Mouse (Mus musculus): ENCODE data around the gene Fam171b. TPM values are rescaled to one million over a fixed set of nuclear protein-coding genes. Genes with fewer than 3 reads are reported as not detected.

Gene Fam171b
- polyA plus RNA-seq, 1 experiment from 2014 or later: 79.8 TPM

GRCm38 (mm10) chr2:83816147-83816546 is 3.7 kb downstream of the Fam171b start:
- ATAC-seq (ENCODE audit: low read depth): no peak
- H3K27me3 ChIP-seq: no peaks in the 10 kb centered on the region
- peaks cover 45% of the 10 kb centered on the region for H3K4me1 ChIP-seq (replicated peaks)
- H3K27ac ChIP-seq (replicated peaks): peak overlapping the region; percentile 46; the same call in 1 of the 2 replicates
- H3K9me3 ChIP-seq: no peaks in the 10 kb centered on the region
- peak overlapping the region; percentile 23 for H3K4me2 ChIP-seq
- H3K36me3 ChIP-seq: no peaks in the 10 kb centered on the region
- 32% methylated on average over 6 of the region's 6 CpGs for WGBS
- no peak overlapping the region for H3K9ac ChIP-seq
- no peak overlapping the region for H3K4me3 ChIP-seq

DNA sequence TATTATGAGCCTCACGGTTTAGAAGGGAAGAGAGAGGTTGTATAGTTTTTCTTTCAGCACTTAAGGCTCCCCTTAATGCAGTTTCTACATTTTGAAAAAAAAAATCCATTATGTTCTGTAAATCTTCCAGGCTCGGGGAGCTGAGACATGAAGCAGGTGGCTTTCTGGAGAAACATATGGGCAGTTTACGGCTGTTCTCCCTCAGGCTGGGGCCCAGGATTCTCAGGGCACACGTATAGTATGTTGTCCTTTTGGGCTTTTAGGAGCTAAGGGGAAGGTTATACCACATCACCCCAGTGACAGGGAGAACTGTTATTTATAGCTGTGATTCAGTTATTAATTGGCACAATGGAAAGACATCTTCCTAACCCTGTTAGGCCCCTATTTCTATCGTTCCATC is 12.7 kb downstream of the Fam171b start:
- H3K27me3 ChIP-seq: no peaks in the 10 kb centered on the region
- no peaks in the 10 kb centered on the region for H3K9me3 ChIP-seq
- peak; percentile 54; the same call in 1 of the 2 replicates for ATAC-seq (ENCODE audit: low read depth)
- 20% methylated on average over 5 of the region's 5 CpGs for WGBS
- no peak overlapping the region for H3K9ac ChIP-seq
- H3K4me1 ChIP-seq (replicated peaks): peaks cover 49% of the 10 kb centered on the region
- peak overlapping the region; percentile 74 for H3K27ac ChIP-seq (replicated peaks)
- H3K4me3 ChIP-seq: no peak overlapping the region
- no peaks in the 10 kb centered on the region for H3K36me3 ChIP-seq
- no peak overlapping the region for H3K4me2 ChIP-seq

DNA sequence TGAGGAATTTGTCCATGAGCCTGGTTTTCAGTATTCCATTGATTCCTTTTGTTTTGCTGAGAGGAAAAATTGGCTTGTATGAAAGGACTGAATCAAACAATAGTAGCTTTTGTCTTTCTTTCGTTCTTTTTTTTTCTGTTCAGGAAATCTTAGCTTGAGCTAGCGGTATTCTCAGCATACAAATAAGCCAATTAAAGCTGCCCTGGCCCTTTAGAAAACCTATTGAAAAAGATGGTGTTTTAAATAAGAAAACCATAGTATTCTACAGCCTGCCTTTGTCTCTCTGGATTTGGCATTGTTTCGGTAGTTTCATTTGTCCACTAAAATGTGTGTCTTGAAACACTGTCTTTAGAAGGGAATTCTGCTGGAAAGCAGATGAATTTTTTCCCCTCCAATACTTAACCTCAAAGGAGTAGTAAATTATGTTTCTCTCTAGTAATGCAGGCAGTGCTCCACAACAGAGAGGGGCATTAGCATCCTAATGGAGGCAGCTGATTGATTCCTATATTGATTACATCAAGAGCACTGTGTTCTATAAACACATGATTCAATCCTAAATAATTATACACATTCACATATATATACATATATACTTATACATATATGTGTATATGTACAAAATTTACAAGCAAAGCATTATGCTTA is 16.6 kb downstream of the Fam171b start:
- H3K36me3 ChIP-seq: no peaks in the 10 kb centered on the region
- peaks cover 58% of the 10 kb centered on the region for H3K4me1 ChIP-seq (replicated peaks)
- WGBS: 14% methylated on average over 3 of the region's 3 CpGs
- H3K27me3 ChIP-seq: no peaks in the 10 kb centered on the region
- H3K9me3 ChIP-seq: no peaks in the 10 kb centered on the region
- H3K4me2 ChIP-seq: peak overlapping the region; percentile 36
- peak; percentile 42; the same call in 1 of the 2 replicates for ATAC-seq (ENCODE audit: low read depth)
- H3K27ac ChIP-seq (replicated peaks): peak overlapping the region; percentile 81
- H3K4me3 ChIP-seq: no peak overlapping the region
- peak overlapping the region; percentile 62 for H3K9ac ChIP-seq

DNA sequence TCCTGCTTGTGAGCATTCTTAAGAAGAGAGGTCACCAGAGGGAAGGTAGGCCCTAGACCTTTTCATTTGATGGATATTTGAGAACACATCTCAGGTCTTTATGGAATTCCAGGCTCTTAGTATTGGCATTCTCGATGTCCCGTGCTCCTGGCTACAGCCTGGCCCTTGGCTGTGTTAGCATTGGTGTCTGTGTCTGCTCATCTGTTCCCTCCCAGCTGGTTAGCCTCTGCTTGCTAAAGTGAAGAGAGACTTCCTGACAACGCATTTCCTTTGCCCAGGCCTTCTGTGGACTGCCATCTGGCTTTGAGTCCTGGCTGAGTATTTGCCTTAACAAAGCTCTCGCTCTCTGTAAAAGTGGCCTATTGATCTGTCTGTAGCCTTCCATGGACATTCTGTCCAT is 20.5 kb downstream of the Fam171b start:
- no peaks in the 10 kb centered on the region for H3K36me3 ChIP-seq
- no peak overlapping the region for H3K27ac ChIP-seq (replicated peaks)
- H3K9ac ChIP-seq: no peak overlapping the region
- WGBS: 79% methylated on average over 4 of the region's 4 CpGs
- no peaks in the 10 kb centered on the region for H3K9me3 ChIP-seq
- no peaks in the 10 kb centered on the region for H3K27me3 ChIP-seq
- H3K4me2 ChIP-seq: no peak overlapping the region
- H3K4me1 ChIP-seq (replicated peaks): peaks cover 38% of the 10 kb centered on the region
- no peak for ATAC-seq (ENCODE audit: low read depth)
- no peak overlapping the region for H3K4me3 ChIP-seq

DNA sequence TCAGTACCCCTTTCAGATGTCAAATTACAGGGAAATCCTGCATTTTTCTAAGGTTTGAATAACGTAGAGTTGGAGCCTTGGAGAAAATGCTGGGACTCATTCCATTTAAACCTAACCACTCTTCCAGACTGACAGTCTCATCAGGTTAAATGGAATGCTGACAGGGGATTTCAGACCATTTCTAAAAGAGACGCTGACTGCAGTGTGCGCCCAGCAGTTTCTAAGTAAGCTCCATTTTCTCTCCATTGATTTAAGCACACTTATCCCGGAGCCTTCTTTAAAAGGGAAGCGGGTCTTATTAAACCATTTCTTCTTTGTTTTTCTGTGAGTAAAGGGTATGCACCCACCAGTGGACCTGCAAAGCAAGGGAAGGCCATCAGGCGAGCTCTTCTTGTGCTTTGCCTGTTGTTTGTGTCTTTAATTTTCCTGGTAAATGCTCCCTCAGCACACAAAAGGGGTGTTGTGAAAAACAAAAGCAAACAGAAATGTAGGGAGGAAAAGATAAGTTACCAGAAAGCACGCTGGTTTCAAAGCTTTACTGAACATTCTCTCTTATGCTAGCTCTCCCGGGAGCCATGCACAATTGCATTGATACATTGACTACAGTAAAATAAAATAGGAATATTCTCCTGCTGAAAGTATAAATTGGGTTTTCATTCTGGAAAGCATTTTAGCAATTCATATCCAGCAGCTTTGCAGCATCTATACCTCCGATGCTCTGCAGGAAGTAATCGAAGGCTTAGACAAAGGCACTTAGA is 23.1 kb downstream of the Fam171b start:
- peak overlapping the region; percentile 88 for H3K27ac ChIP-seq (replicated peaks)
- peak; percentile 49 for ATAC-seq (ENCODE audit: low read depth)
- no peak overlapping the region for H3K4me3 ChIP-seq
- H3K4me2 ChIP-seq: peak overlapping the region; percentile 35
- 52% methylated on average over 10 of the region's 10 CpGs for WGBS
- H3K9ac ChIP-seq: peak overlapping the region; percentile 45; the same call in 1 of the 2 replicates
- H3K27me3 ChIP-seq: no peaks in the 10 kb centered on the region
- H3K4me1 ChIP-seq (replicated peaks): peaks cover 20% of the 10 kb centered on the region
- no peaks in the 10 kb centered on the region for H3K36me3 ChIP-seq
- no peaks in the 10 kb centered on the region for H3K9me3 ChIP-seq

GRCm38 (mm10) chr2:83848495-83848894 is 36.1 kb downstream of the Fam171b start:
- no peak overlapping the region for H3K4me3 ChIP-seq
- H3K9me3 ChIP-seq: no peaks in the 10 kb centered on the region
- no peak overlapping the region for H3K9ac ChIP-seq
- H3K27ac ChIP-seq (replicated peaks): no peak overlapping the region
- H3K4me1 ChIP-seq (replicated peaks): 0 out of 2 replicates have a peak, but pooled peaks cover 3% of the 10 kb centered on the region
- peaks cover 3% of the 10 kb centered on the region for H3K36me3 ChIP-seq
- no peaks in the 10 kb centered on the region for H3K27me3 ChIP-seq
- WGBS: 84% methylated on average over 3 of the region's 3 CpGs
- no peak overlapping the region for H3K4me2 ChIP-seq
- ATAC-seq (ENCODE audit: low read depth): no peak

DNA sequence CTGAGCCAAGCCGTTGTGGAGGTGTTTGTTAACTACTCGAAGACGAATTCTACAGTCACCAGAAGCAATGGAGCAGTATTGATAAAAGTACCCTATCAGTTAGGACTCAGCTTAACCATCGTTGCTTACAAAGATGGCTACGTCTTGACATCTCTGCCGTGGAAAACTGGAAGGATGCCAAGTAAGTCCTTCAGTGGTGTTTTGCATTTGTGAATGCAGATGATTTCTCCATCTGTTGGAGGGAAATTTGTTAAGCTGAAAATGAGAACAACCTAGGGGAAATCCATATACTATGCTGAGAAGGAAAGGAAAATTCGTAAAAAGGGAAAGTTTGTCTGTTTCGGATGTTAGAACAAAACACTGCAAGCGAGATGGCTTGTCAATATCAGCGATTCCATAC is 41.0 kb downstream of the Fam171b start:
- Histone ChIP-seq H3K27ac (replicated peaks) (no peak overlapping the region), H3K9ac (no peak overlapping the region), H3K4me2 (no peak overlapping the region), H3K36me3 (peaks cover 26% of the 10 kb centered on the region), H3K4me3 (no peak overlapping the region), H3K4me1 (replicated peaks) (no peaks in the 10 kb centered on the region), H3K9me3 (no peaks in the 10 kb centered on the region), H3K27me3 (no peaks in the 10 kb centered on the region)
- ATAC-seq (ENCODE audit: low read depth): no peak
- WGBS: 86% methylated on average over 10 of the region's 10 CpGs

GRCm38 (mm10) chr2:83856236-83856635 is 43.8 kb downstream of the Fam171b start:
- Histone ChIP-seq H3K4me3 (no peak overlapping the region), H3K9me3 (no peaks in the 10 kb centered on the region), H3K4me2 (no peak overlapping the region), H3K27me3 (no peaks in the 10 kb centered on the region), H3K4me1 (replicated peaks) (no peaks in the 10 kb centered on the region), H3K9ac (no peak overlapping the region), H3K27ac (replicated peaks) (no peak overlapping the region), H3K36me3 (peaks cover 42% of the 10 kb centered on the region)
- no peak for ATAC-seq (ENCODE audit: low read depth)
- 74% methylated on average over 4 of the region's 4 CpGs for WGBS

- Histone ChIP-seq H3K9me3 (no peaks in the 10 kb centered on the region), H3K27me3 (no peaks in the 10 kb centered on the region), H3K4me1 (replicated peaks) (no peaks in the 10 kb centered on the region), H3K4me2 (no peak overlapping the region), H3K9ac (no peak overlapping the region), H3K4me3 (no peak overlapping the region), H3K27ac (replicated peaks) (no peak overlapping the region), H3K36me3 (peaks cover 25% of the 10 kb centered on the region)
- no peak for ATAC-seq (ENCODE audit: low read depth)
- 88% methylated on average over 6 of the region's 6 CpGs for WGBS
These were observed 71.5 kb downstream of the Fam171b start for GRCm38 (mm10) chr2:83883850-83884420.

GRCm38 (mm10) chr2:83893701-83894100 is 81.3 kb downstream of the Fam171b start:
- Histone ChIP-seq H3K36me3 (no peaks in the 10 kb centered on the region), H3K27me3 (no peaks in the 10 kb centered on the region), H3K9ac (no peak overlapping the region), H3K4me2 (no peak overlapping the region), H3K4me3 (no peak overlapping the region), H3K27ac (replicated peaks) (no peak overlapping the region), H3K9me3 (no peaks in the 10 kb centered on the region), H3K4me1 (replicated peaks) (no peaks in the 10 kb centered on the region)
- no peak for ATAC-seq (ENCODE audit: low read depth)
- 89% methylated on average over 2 of the region's 2 CpGs for WGBS

DNA sequence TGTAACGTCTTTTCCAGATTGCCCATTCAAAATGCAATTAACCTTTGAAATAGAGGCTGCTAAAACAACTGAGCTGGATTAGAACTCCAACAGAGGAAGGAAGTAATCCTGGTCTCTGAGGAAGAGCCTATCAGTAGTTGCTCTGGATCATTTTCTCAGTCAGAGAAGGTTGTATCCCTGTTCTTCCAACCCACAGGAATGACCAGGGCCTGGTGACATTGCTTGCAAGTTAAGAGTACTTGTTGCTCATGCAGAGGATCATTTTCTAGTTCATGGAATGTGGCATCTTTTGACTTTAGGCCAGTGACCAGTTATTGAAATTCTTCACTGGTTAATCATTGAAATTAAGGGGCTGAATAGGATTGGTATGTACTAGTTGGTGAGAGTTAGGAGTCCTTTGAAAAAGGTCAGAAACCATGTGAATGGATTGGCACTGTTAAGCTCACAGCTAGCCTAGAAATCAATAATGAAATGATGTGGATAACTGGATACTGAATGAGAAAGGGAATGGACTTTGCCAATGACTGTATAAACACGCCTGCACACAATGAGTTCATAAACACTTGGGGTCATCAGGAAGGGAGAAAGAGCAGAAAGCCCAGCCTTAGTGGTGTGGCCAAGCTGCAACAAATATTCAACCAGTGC is 89.6 kb downstream of the Fam171b start:
- no peaks in the 10 kb centered on the region for H3K4me1 ChIP-seq (replicated peaks)
- no peak overlapping the region for H3K27ac ChIP-seq (replicated peaks)
- H3K36me3 ChIP-seq: no peaks in the 10 kb centered on the region
- H3K9me3 ChIP-seq: no peaks in the 10 kb centered on the region
- H3K9ac ChIP-seq: no peak overlapping the region
- ATAC-seq (ENCODE audit: low read depth): no peak
- H3K27me3 ChIP-seq: no peaks in the 10 kb centered on the region
- H3K4me2 ChIP-seq: no peak overlapping the region
- WGBS: 71% methylated on average over 2 of the region's 2 CpGs
- no peak overlapping the region for H3K4me3 ChIP-seq

DNA sequence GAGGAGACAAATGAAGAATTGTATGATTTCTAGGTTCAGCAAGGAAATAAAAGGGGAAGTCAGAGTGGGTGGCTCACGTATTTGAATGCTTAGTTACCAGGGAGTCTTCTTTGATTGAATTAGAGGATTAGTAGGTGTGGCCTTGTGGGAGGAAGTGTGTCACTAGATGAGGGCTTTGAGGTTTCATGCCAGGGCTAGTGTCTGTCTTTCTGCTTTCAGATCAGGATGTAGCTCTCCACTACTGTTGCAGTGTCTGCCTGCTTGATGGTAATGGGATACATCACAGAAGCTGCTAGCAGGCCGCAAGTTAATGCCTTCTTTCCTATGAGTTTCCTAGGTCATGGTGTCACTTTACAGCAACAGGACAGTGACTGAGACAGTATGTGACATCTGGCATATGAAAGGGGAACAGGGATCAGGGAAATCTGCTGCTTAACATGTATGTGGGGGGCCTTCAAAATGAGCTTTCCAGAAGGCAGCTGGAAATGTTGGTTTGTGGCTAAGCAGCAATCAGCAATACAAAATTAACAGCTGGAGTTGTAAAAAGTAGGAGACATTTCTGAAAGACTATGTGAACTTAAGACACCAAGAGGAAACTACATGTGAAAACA is 117.1 kb downstream of the Fam171b start:
- WGBS: 61% methylated on average over 2 of the region's 2 CpGs
- Histone ChIP-seq H3K27me3 (no peaks in the 10 kb centered on the region), H3K4me2 (no peak overlapping the region), H3K4me3 (no peak overlapping the region), H3K9me3 (no peaks in the 10 kb centered on the region), H3K4me1 (replicated peaks) (no peaks in the 10 kb centered on the region), H3K27ac (replicated peaks) (no peak overlapping the region), H3K9ac (no peak overlapping the region), H3K36me3 (no peaks in the 10 kb centered on the region)
- no peak for ATAC-seq (ENCODE audit: low read depth)
